Mouse (Mus musculus) liver, postnatal 0 days (tissue): ENCODE results near the gene 9130019O22Rik. TPM values are rescaled to one million over a fixed set of nuclear protein-coding genes. Genes with fewer than 3 reads are reported as not detected.

ENCODE experiments used
- ATAC-seq: fragments of 200-750 bp; cut with Nextera tagmentation; 2 replicates; pipeline ENCODE4 v1.8.0; 2017; ENCODE audit warnings: mild to moderate bottlenecking, moderate library complexity
- DNase-seq: peaks from one replicate; pipeline ENCODE4 v3.0.0-alpha.2; 2016
- H3K27ac ChIP-seq: fragments of 300-500 bp; sonication (generic); 2 replicates; pipeline ENCODE4 v1.5.1; 2014; ENCODE audit warnings: antibody characterized with exemption, moderate library complexity, mild to moderate bottlenecking, low read depth
- H3K27me3 ChIP-seq: fragments of 300-500 bp; sonication (generic); 2 replicates; pipeline ENCODE4 v1.6.1; 2014; ENCODE audit warnings: low read length, control low read depth, mixed read lengths; ENCODE audit not compliant: insufficient read depth
- H3K36me3 ChIP-seq: fragments of 300-500 bp; sonication (generic); replicated peaks from 2 replicates; pipeline ENCODE4 v1.6.1; 2014; ENCODE audit warnings: mild to moderate bottlenecking, control low read depth, low read length, moderate library complexity, mixed read lengths; ENCODE audit not compliant: insufficient read depth
- H3K4me1 ChIP-seq: fragments of 300-500 bp; sonication (generic); 2 replicates; pipeline ENCODE4 v1.6.1; 2014; ENCODE audit warnings: antibody characterized with exemption, mild to moderate bottlenecking, control low read depth; ENCODE audit not compliant: insufficient read depth
- H3K4me2 ChIP-seq: fragments of 300-500 bp; sonication (generic); 2 replicates; pipeline ENCODE4 v1.6.1; 2014; ENCODE audit warnings: low read depth, mild to moderate bottlenecking, low read length, moderate library complexity, mixed read lengths
- H3K4me3 ChIP-seq: fragments of 300-500 bp; sonication (generic); 2 replicates; pipeline ENCODE4 v1.5.1; 2014; ENCODE audit warnings: low read depth, low read length
- H3K9ac ChIP-seq: fragments of 300-500 bp; sonication (generic); replicated peaks from 2 replicates; pipeline ENCODE4 v1.6.1; 2014; ENCODE audit warnings: mild to moderate bottlenecking, moderate library complexity
- H3K9me3 ChIP-seq: fragments of 300-500 bp; sonication (generic); 2 replicates; pipeline ENCODE4 v1.6.1; 2016; ENCODE audit warnings: mild to moderate bottlenecking, control low read depth, low read length, mixed read lengths
- CTCF ChIP-seq: sonication (generic); IDR thresholded peaks from 2 replicates; pipeline ENCODE4 v1.5.1; 2016; ENCODE audit warnings: antibody characterized with exemption, low read depth
- EP300 ChIP-seq: IDR thresholded peaks from 2 replicates; pipeline ENCODE4 v1.6.1; 2016; ENCODE audit warnings: antibody characterized with exemption, low read depth, mild to moderate bottlenecking
- WGBS: fragments of 180-500 bp; shearing (Covaris S2); extraction: QIAGEN DNeasy Blood & Tissue Kit; methylation state at CpG from one replicate; pipeline ENCODE4 v1.1.7; 2014; ENCODE audit not compliant: insufficient replicate concordance; 5-methylcytosine and 5-hydroxymethylcytosine counted together
- polyA plus RNA-seq: library from polyadenylated mRNA; unstranded; fragments of >200 nt; fragmentation: Nextera tagmentation; extraction: Ambion mirVana; gene quantifications from 2 replicates; pipeline ENCODE4 v1.2.1, GENCODE M21; 2015

The 9130019O22Rik gene
- polyA plus RNA-seq, 1 experiment from 2014 or later = 1.2 TPM

- H3K4me2 ChIP-seq = no peak overlapping the region
- no peaks in the 10 kb centered on the region for H3K27me3 ChIP-seq
- no peaks in the 10 kb centered on the region for H3K9me3 ChIP-seq
- TF ChIP-seq EP300 (no peak), CTCF (no peak)
- ATAC-seq (no peak), DNase-seq (no peak)
- no peak overlapping the region for H3K27ac ChIP-seq
- 62% methylated on average over 4 of the region's 4 CpGs for WGBS
- no peak overlapping the region for H3K9ac ChIP-seq
- H3K4me1 ChIP-seq = no peaks in the 10 kb centered on the region
- H3K4me3 ChIP-seq = no peak overlapping the region
- no peaks in the 10 kb centered on the region for H3K36me3 ChIP-seq
Measured at GRCm38 (mm10) chr7:127335604-127336003, 51.4 kb downstream of the 9130019O22Rik start.

GRCm38 (mm10) chr7:127333240-127333639, 53.7 kb downstream of the 9130019O22Rik start:
- Histone ChIP-seq H3K36me3 (peaks cover 4% of the 10 kb centered on the region; the same call in 1 of the 2 replicates), H3K27me3 (no peaks in the 10 kb centered on the region), H3K27ac (no peak overlapping the region), H3K4me1 (no peaks in the 10 kb centered on the region), H3K9me3 (no peaks in the 10 kb centered on the region), H3K4me3 (no peak overlapping the region), H3K9ac (no peak overlapping the region), H3K4me2 (no peak overlapping the region)
- TF ChIP-seq CTCF (no peak), EP300 (no peak)
- ATAC-seq (no peak), DNase-seq (no peak)
- 83% methylated on average over 6 of the region's 6 CpGs for WGBS

Other genes starting within 250 kb of the 9130019O22Rik start
- 4.9 and 5.6 TPM in 2 replicates for gene Spn, start 249.3 kb downstream of the 9130019O22Rik start, polyA plus RNA-seq
- gene Cd2bp2, start 191.1 kb downstream of the 9130019O22Rik start, polyA plus RNA-seq = 11.5 and 14.0 TPM in 2 replicates
- 8.3 and 8.6 TPM in 2 replicates for gene Tbc1d10b, start 178.7 kb downstream of the 9130019O22Rik start, polyA plus RNA-seq
- 19.7 and 94.3 TPM in 2 replicates for gene Mylpf, start 178.3 kb downstream of the 9130019O22Rik start, polyA plus RNA-seq
- 4.0 and 5.3 TPM in 2 replicates for gene Zfp553, start 154.1 kb downstream of the 9130019O22Rik start, polyA plus RNA-seq
- gene Sept1, start 154.0 kb downstream of the 9130019O22Rik start, polyA plus RNA-seq = 16.7 and 17.3 TPM in 2 replicates
- gene Zfp771, start 142.9 kb downstream of the 9130019O22Rik start, polyA plus RNA-seq = 15.5 and 17.8 TPM in 2 replicates
- 96.8 and 107 TPM in 2 replicates for gene Dctpp1, start 126.5 kb downstream of the 9130019O22Rik start, polyA plus RNA-seq
- 712 and 714 TPM in 2 replicates for gene Sephs2, start 113.1 kb downstream of the 9130019O22Rik start, polyA plus RNA-seq
- 5.9 and 6.8 TPM in 2 replicates for gene Itgal, start 90.9 kb downstream of the 9130019O22Rik start, polyA plus RNA-seq
- gene Zfp768, start 41.6 kb downstream of the 9130019O22Rik start, polyA plus RNA-seq = 4.8 and 6.4 TPM in 2 replicates
- gene Zfp747, start 11.1 kb downstream of the 9130019O22Rik start, polyA plus RNA-seq = 1.5 TPM in 2 replicates
- gene E430018J23Rik, start 6.5 kb upstream of the 9130019O22Rik start, polyA plus RNA-seq = 1.9 and 2.6 TPM in 2 replicates
- gene Zfp764, start 19.7 kb upstream of the 9130019O22Rik start, polyA plus RNA-seq = 0.98 and 1.1 TPM in 2 replicates
- gene Zfp688, start 34.9 kb upstream of the 9130019O22Rik start, polyA plus RNA-seq = 8.7 and 10.1 TPM in 2 replicates
- gene Zfp689, start 62.0 kb upstream of the 9130019O22Rik start, polyA plus RNA-seq = 1.4 and 1.5 TPM in 2 replicates
- 16.0 and 17.6 TPM in 2 replicates for gene Prr14, start 72.4 kb upstream of the 9130019O22Rik start, polyA plus RNA-seq
- gene Fbrs, start 92.0 kb upstream of the 9130019O22Rik start, polyA plus RNA-seq = 4.7 TPM in 2 replicates
- 6.7 and 7.7 TPM in 2 replicates for gene Srcap, start 124.8 kb upstream of the 9130019O22Rik start, polyA plus RNA-seq
- 3.6 and 4.1 TPM in 2 replicates for gene Gm42715, start 132.4 kb upstream of the 9130019O22Rik start, polyA plus RNA-seq
- gene Tmem265, start 174.2 kb upstream of the 9130019O22Rik start, polyA plus RNA-seq = 3.3 and 3.5 TPM in 2 replicates
- gene Phkg2, start 186.2 kb upstream of the 9130019O22Rik start, polyA plus RNA-seq = 14.5 and 17.0 TPM in 2 replicates
- gene Ccdc189, start 201.4 kb upstream of the 9130019O22Rik start, polyA plus RNA-seq = 4.4 and 4.7 TPM in 2 replicates
- gene Rnf40, start 201.6 kb upstream of the 9130019O22Rik start, polyA plus RNA-seq = 10.3 and 12.4 TPM in 2 replicates
- gene Zfp629, start 228.6 kb upstream of the 9130019O22Rik start, polyA plus RNA-seq = 1.8 and 2.0 TPM in 2 replicates